Mouse (Mus musculus): ENCODE measurements around the gene Washc1. TPM values are rescaled to one million over a fixed set of nuclear protein-coding genes. Genes with fewer than 3 reads are reported as not detected.

Washc1 gene
- 6.6 TPM for polyA plus RNA-seq (2017; shearing (Covaris generic))

DNA sequence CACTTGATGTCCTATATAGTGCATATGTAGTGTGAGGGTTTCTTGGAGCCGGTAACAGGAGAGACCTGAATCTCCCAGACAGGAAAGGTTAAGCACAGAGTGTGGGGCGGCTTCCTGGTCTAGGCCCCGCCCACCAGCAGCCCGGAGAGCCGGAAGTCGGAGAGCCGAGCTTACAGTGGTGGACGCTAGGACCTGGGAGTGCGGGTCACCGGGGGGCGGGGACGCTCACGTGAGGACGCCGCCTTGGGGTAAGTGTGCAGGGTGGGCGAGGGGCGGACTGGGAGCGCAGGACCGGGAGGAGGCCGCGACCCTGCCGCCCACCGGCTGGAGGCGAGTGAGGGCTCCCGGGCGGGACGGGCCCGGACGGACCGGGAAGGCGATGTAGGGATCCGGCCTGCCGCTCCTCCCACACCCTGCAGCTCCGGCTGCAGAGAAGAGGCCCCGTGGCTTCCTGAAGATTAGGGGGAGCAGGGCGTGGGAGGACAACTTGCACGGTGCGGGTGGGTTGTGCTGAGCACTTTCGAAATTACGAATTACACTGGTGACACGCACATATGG is at the start of gene Washc1:
Gene Washc1 (plus strand): TSS at position 144 of the 558 bp plus-strand sequence.

DNA sequence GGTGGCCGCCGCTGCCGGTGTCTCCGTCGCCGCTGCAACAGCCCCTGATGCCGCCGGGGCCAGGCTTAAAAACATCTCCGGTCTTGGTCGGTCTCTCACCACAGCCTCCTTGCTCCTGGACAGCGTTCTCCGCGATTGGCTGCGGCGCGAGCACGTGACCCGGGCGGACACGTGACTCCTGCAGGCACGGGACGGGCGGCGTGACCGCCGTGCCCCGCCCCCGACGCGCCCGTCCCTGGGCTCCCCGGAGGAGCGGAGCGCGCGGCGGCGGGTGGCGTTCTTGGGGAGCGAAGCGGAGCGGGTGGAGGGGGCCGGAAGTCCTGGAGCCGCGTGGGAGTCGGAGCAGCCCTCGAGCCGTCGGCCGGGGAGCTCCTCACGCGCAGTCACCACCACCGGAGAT is 34.4 kb upstream of the Washc1 start, which contains the start of gene Ankrd12:
Gene Ankrd12 (minus strand): TSS at position 156 of the 400 bp plus-strand sequence.

DNA sequence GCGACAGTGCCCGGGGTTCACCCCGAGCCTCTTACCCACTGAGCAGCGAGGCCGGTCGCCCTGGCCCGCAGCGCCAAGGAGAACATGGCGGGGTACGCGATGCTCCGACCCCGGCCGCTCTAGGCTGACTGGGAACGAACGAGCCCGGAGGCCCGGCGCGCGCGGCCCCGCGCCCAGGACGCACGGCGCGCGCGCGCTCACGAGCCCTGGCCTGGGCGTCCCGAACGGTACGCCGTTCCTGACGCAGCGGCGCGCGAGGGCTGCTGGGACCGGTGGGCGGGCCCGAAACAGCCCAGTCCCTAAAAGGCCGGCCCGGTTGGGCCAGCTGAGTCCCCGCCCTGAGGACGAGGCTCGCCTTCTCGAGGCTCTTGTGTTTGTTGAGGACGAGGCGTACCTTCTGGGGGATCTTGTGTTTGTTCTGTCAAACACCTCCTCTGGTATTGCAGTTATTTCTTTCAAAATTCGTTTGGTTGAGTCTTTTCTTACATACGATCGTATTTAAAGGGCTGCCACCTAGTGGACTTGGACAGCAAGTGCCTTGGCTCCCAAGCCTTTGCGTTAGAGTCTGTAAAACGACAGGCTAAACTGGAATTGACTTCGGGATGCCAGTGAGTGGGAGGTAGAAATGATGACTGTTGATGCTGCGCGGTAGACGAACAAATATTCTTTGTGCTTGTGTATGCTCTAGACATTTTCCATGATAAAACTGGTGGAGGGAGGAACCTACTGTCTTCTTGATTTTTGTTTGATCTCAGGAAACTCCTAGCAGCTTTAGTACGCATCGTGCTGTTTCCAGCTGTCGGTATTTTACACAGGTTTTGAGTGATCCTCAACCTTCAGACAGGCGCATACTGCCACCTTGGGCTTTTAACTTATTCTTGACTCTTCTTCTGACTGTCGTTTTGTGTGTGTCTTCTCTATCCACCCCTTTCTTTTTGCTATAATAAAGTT is 9.7 kb upstream of the Washc1 start, which contains the start of gene Ndufv2:
Gene Ndufv2 (minus strand): TSS at position 180 of the 951 bp plus-strand sequence.

DNA sequence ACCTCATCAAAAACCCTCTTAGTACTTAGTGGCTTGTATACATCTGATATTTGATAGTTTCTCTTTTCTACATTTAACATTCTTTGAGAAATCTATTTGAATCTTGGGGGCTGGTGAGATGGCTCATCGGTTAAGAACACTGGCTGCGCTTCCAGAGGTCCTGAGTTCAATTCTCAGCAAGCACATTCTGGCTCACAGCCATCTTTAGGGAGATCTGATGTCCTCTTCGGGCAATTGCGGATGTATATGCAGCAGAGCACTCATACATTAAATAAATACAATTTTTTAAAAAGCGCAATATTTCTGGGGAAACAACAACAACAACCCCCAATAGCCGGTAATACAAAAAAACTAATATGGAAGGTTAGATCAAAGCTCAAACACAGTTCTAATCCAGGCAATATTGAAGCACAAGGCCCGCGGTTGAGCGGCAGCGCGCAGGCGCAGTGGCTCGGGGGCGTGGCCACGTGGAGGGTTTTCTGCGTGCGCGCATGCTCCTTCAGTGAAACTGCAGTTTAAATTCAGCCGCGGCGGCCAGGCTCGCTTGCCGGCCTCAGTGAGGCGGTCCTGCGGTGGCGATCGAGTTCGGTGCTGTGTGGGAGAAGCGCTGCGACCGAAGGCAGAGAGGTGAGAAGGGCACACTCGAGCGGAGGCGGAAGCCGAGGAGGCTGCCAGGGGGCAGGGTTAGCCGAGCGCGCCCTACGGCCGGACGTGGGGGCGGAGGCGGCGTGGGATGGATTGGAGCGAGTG is 11.9 kb downstream of the Washc1 start, which contains the start of gene Ddx11:
Gene Ddx11 (plus strand): TSS at position 455 of the 750 bp plus-strand sequence.

Other genes with a start within 250 kb of the Washc1 start
- gene Ralbp1, start 225.7 kb upstream of the Washc1 start, polyA plus RNA-seq (2017; shearing (Covaris generic)) = 72.7 TPM
- gene Twsg1, start 160.3 kb upstream of the Washc1 start, polyA plus RNA-seq (2017; shearing (Covaris generic)) = 33.1 TPM
- 140 TPM for gene Ankrd12, start 34.5 kb upstream of the Washc1 start, polyA plus RNA-seq (2017; shearing (Covaris generic))
- 122 TPM for gene Ndufv2, start 10.0 kb upstream of the Washc1 start, polyA plus RNA-seq (2017; shearing (Covaris generic))
- 19.8 TPM for gene Ddx11, start 12.0 kb downstream of the Washc1 start, polyA plus RNA-seq (2017; shearing (Covaris generic))

All from effector memory CD4-positive, alpha-beta T cell, adult 5 months (primary cell).